Mouse (Mus musculus) urinary bladder, postnatal 4 days (tissue): Measurements from ENCODE around the gene Fgfr2.

Source experiments
- DNase-seq, 2 experiments: peaks; one replicate each; pipeline ENCODE4 v3.0.0; 2021 to 2022; ENCODE audit warnings: low spot score in 2 of 2

Gene Fgfr2

GRCm38 (mm10) chr7:132231476-132231875 is 891.7 kb downstream of the Fgfr2 start:
- DNase-seq, result no peak

GRCm38 (mm10) chr7:132230961-132231360 is 892.2 kb downstream of the Fgfr2 start:
- no peak for DNase-seq

- DNase-seq, result no peak
Observed at GRCm38 (mm10) chr7:132227075-132227640, 896.0 kb downstream of the Fgfr2 start.

- DNase-seq, result peak; percentile 62 to 83
Observed at GRCm38 (mm10) chr7:132226379-132227074, 896.6 kb downstream of the Fgfr2 start.

- no peak for DNase-seq
Observed at GRCm38 (mm10) chr7:132223452-132224141, 899.6 kb downstream of the Fgfr2 start.

GRCm38 (mm10) chr7:132214031-132214430 is 909.1 kb downstream of the Fgfr2 start:
- DNase-seq, result no peak

GRCm38 (mm10) chr7:132213460-132213859 is 909.7 kb downstream of the Fgfr2 start:
- DNase-seq, result peak; percentile 48 to 80

GRCm38 (mm10) chr7:132211920-132212701 is 911.0 kb downstream of the Fgfr2 start:
- DNase-seq, result no peak

DNA sequence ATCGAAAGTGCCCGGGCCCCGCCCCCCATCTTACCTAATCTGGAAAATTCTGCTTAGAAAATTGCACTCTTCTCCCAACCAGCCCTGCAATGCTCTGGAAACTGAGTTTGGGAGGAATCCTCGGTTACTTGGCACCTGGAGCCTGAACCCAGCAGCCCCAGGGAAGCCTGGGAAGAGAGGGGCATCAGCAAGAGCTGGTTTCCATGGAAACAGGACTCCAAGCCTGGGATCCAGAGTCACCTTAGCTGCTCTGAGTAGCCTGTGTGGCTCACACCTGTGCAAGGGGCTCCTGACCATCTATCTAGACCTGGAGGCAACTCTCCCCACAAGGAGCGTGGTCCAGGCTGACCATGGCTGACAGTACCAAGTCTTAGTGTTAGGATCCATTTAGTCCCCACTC is 912.5 kb downstream of the Fgfr2 start:
- no peak for DNase-seq

- no peak for DNase-seq
Observed at GRCm38 (mm10) chr7:132208946-132209651, 914.1 kb downstream of the Fgfr2 start.

DNA sequence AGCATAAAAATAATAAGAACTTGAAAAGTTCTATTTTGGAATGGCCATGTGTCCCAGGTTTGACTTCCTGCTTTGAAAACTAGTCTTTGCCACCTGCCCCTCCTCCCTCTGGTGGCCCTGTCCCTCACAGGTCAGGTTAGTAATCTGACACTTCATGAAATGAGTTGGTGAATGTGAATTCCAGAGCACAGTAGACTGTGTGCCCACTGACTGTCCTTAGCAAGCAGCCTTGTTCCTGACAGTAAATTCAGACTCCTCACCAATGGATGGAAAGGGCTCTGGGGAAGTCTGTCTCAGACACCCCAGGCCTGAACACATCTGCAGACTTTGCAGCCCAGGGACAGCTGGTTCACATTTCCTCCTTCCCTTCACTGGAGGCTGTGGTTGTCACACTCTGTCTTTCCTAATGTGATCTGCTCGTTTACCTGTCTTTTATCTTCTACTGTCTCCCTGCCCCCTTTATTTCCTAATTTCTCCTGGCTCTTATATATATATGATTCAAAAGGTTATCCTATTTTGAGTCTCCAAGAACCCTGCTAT is 919.0 kb downstream of the Fgfr2 start:
- no peak for DNase-seq

DNA sequence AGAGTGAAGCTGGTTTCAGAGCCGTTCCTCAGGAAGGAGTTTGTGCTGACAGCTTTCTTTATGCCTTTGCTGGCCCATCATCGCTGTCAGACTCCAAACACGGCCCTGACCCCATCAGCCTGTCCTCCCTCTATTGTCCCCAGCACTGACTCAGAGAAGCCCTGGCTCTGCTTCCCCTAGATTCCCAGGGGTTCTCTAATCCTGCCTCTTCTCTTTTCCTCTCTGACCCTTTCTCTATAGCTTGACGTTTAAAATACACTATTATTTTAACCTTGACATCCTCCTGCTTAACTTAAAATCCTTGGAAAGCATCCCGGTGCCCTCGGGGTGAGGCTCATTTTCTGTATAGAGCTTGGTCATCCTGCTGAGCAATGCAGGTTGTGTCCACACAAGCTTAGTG is 923.5 kb downstream of the Fgfr2 start:
- no peak for DNase-seq

DNA sequence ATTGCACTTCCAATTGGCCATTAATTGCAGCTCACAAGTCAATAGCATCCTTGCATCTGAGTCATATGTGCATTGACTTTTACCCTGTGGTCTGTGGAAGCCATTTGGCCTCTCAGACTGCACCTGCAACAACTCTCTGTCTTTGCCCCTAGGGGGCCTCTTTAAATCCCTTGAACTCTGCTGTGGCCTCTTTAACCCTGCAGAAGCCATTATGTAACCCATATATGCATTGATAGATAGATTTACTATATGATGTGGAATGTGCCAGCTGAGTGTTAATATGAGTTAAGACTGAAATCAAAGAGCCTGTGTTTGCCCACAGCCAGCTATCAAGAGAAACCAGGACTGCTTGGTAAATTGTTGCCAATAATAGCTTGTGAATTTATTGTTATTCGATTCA is 924.3 kb downstream of the Fgfr2 start:
- no peak for DNase-seq

DNA sequence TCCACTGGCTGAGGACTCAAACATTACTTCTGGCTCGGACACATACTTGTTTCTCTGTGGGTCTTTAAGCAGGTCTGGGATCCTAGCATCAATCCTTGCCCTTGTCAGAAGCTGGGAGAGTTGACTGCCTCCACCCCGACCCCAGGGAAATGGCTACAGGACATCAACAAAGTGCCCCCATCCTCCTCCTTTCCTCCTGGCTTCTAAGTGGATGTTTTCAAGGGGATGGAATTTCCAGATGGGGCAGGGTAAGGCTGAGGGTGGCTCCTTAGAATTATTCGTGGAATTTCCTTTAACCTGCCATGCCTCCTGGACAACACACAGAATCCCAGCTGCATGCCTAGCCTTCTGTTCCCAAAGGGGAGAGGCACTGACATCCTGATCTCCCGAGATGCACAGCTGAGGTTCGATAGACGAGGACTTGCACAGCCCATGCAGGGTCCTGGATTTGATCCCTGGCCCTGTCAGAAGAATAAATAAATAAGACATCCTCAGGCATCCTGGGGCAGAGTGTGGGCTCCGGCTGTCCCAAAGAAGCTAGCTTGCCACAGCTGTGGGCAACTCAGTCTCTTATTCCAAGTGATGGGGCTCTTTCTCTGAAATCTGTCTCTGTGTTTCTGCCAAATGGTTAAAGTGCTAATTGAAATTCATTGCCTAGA is 925.2 kb downstream of the Fgfr2 start:
- DNase-seq, result no peak

GRCm38 (mm10) chr7:132196581-132196980 is 926.6 kb downstream of the Fgfr2 start:
- no peak for DNase-seq

GRCm38 (mm10) chr7:132193606-132194005 is 929.5 kb downstream of the Fgfr2 start:
- no peak for DNase-seq

- no peak for DNase-seq
Observed at GRCm38 (mm10) chr7:132187456-132187855, 935.7 kb downstream of the Fgfr2 start.

- no peak for DNase-seq
Observed at GRCm38 (mm10) chr7:132183892-132184404, 939.2 kb downstream of the Fgfr2 start.

- DNase-seq, result no peak
Observed at GRCm38 (mm10) chr7:132181586-132182198, 941.5 kb downstream of the Fgfr2 start.

DNA sequence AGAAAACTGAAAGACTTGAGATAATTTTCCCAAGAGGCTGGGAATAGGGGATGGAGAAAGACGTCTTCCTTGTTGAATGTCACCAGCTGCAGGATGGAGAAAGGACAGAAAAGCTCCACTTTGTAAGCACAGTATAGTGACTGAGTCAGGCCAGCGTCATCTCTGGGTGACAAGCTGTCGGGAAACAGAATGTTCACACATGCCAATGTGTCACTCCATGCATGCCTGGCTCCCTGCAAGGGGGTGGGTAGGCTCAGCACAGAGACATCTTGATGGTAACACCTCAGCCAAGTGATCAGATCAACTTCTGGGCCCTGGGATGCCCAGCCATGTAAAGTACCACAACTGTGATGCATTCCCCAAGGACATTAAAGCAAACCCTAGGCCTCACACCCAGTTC is 942.1 kb downstream of the Fgfr2 start:
- no peak for DNase-seq
